Mouse (Mus musculus): ENCODE measurements at regions not wholly inside any gene's neighbourhood (a gene's known extent, or its start where the extent isn't known, plus 50 kb on each side); places are given as distances from the start of the nearest gene placed in this dataset.
A peak's percentile ranks its signal among the peaks of the same experiment; 100 is the strongest.

DNA sequence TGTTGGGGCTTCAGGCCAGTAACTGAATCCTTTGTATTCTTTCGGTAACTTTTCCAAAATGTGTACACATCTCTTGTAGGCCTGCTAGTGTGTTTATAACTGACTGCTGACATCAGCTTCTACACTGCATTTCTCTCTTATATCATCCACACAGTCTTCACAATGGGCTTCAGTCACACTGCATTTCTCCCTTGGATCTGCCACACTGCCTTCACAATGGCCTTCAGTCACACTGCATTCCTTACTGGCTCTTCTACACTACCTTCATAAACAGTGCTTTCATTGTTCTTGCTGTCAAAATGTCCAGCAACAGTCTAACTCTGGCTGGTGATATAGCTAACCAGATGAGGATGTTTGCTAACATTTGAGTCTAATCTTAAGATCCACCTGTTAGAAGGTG, 308.5 kb downstream of the Lrriq3 start:
- DNase-seq (ENCODE audit: low spot score): no peak
- Histone ChIP-seq H3K4me3 (ENCODE audit: low read depth, low read length) (no peak overlapping the region), H3K27ac (ENCODE audit: low read depth, low read length) (no peak overlapping the region), H3K4me2 (replicated peaks; ENCODE audit: low read depth, low read length) (no peak overlapping the region), H3K36me3 (ENCODE audit: control insufficient read depth, insufficient read depth, low read length) (no peaks in the 10 kb centered on the region), H3K4me1 (replicated peaks; ENCODE audit: control insufficient read depth, insufficient read depth, low read length) (no peaks in the 10 kb centered on the region), H3K9me3 (ENCODE audit: control insufficient read depth, low read length) (no peaks in the 10 kb centered on the region), H3K9ac (ENCODE audit: low read depth, low read length) (no peak overlapping the region), H3K27me3 (ENCODE audit: control insufficient read depth, insufficient read depth, low read length) (no peaks in the 10 kb centered on the region)
- WGBS: 71% methylated on average over 1 of the region's 1 CpGs
- peak; percentile 60; the same call in 1 of the 2 replicates for ATAC-seq (ENCODE audit: low FRiP score)

DNA sequence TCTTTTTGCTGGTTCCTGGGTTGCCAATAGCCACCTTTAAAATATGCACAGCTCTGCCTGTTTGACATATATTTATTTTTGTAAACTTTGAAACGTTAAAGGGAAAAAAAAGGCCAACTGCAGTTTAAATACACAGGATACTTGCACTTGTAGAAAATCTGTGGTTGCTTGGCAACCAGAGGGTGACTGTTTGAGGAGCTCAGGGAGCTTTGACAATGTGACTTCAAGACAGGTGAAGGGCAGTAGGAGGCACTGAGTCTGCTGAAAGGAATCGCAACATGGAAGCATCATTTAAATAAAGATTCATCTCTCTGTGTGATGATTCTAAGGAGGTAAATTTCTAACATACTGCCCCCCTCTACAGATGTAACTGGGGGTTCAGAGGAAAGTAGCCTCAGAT, 315.7 kb downstream of the Lrriq3 start:
- no peaks in the 10 kb centered on the region for H3K9me3 ChIP-seq (ENCODE audit: control insufficient read depth, low read length)
- H3K4me1 ChIP-seq (replicated peaks; ENCODE audit: control insufficient read depth, insufficient read depth, low read length): no peaks in the 10 kb centered on the region
- DNase-seq (ENCODE audit: low spot score): no peak
- no peaks in the 10 kb centered on the region for H3K36me3 ChIP-seq (ENCODE audit: control insufficient read depth, insufficient read depth, low read length)
- no peak overlapping the region for H3K9ac ChIP-seq (ENCODE audit: low read depth, low read length)
- no peak overlapping the region for H3K27ac ChIP-seq (ENCODE audit: low read depth, low read length)
- 0 out of 2 replicates have a peak, but pooled peaks have one; percentile 17 for ATAC-seq (ENCODE audit: low FRiP score)
- H3K4me2 ChIP-seq (replicated peaks; ENCODE audit: low read depth, low read length): no peak overlapping the region
- H3K27me3 ChIP-seq (ENCODE audit: control insufficient read depth, insufficient read depth, low read length): no peaks in the 10 kb centered on the region
- 39% methylated on average over 2 of the region's 2 CpGs for WGBS
- no peak overlapping the region for H3K4me3 ChIP-seq (ENCODE audit: low read depth, low read length)

- DNase-seq (ENCODE audit: low spot score): no peak
- H3K4me3 ChIP-seq (ENCODE audit: low read depth, low read length): no peak overlapping the region
- H3K27me3 ChIP-seq (ENCODE audit: control insufficient read depth, insufficient read depth, low read length): no peaks in the 10 kb centered on the region
- H3K9ac ChIP-seq (ENCODE audit: low read depth, low read length): no peak overlapping the region
- no peak overlapping the region for H3K4me2 ChIP-seq (replicated peaks; ENCODE audit: low read depth, low read length)
- H3K27ac ChIP-seq (ENCODE audit: low read depth, low read length): no peak overlapping the region
- no peaks in the 10 kb centered on the region for H3K4me1 ChIP-seq (replicated peaks; ENCODE audit: control insufficient read depth, insufficient read depth, low read length)
- WGBS: 79% methylated on average over 2 of the region's 2 CpGs
- H3K36me3 ChIP-seq (ENCODE audit: control insufficient read depth, insufficient read depth, low read length): no peaks in the 10 kb centered on the region
- H3K9me3 ChIP-seq (ENCODE audit: control insufficient read depth, low read length): no peaks in the 10 kb centered on the region
- ATAC-seq (ENCODE audit: low FRiP score): no peak
These were observed 316.1 kb downstream of the Lrriq3 start for GRCm38 (mm10) chr3:155409371-155409770.

GRCm38 (mm10) chr3:155409867-155410266, 316.6 kb downstream of the Lrriq3 start:
- no peak overlapping the region for H3K4me2 ChIP-seq (replicated peaks; ENCODE audit: low read depth, low read length)
- H3K36me3 ChIP-seq (ENCODE audit: control insufficient read depth, insufficient read depth, low read length): no peaks in the 10 kb centered on the region
- DNase-seq (ENCODE audit: low spot score) (no peak), ATAC-seq (ENCODE audit: low FRiP score) (peak; percentile 51)
- no peak overlapping the region for H3K27ac ChIP-seq (ENCODE audit: low read depth, low read length)
- H3K4me3 ChIP-seq (ENCODE audit: low read depth, low read length): no peak overlapping the region
- no peaks in the 10 kb centered on the region for H3K4me1 ChIP-seq (replicated peaks; ENCODE audit: control insufficient read depth, insufficient read depth, low read length)
- no peak overlapping the region for H3K9ac ChIP-seq (ENCODE audit: low read depth, low read length)
- WGBS: 67% methylated on average over 2 of the region's 2 CpGs
- no peaks in the 10 kb centered on the region for H3K9me3 ChIP-seq (ENCODE audit: control insufficient read depth, low read length)
- no peaks in the 10 kb centered on the region for H3K27me3 ChIP-seq (ENCODE audit: control insufficient read depth, insufficient read depth, low read length)

DNA sequence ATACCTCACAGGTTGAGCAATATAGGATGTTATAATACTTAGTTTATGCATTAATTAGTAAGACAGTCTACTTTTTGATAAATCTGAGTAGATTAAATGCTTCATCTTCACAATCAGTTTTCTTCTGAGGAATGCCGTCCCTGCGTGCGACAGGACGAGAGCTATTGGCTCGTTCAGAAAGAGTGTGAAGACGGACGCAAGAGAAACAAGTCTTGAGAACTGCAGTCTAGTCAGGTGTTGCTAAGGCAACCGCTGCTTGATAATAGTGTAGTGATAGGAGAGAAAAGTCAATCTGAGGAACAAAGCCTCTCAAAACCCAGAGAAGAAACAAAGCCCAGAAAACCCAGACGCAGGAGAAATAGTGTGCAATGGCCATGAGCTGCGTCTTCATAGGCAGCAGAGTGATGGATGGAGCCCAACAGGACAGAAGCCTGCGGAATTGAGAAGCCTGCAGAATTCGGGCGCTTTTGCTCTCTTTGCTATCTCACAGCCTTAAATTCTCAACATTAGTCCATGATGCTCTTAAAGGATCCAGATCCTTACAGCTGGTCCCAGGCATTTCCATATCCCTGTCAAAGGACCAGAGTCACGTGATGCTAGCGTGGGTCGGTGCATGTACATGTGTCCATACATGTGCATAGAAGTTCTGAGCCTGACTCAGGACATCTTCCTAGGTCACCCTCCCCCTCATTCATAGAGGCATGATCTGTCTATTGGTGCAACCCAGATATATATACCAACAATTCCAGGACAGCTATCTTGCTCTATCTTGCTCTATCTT, 366.7 kb downstream of the Lrriq3 start:
- ATAC-seq (ENCODE audit: low FRiP score): peak; percentile 48; the same call in 1 of the 2 replicates
- no peak overlapping the region for H3K9ac ChIP-seq (ENCODE audit: low read depth, low read length)
- no peaks in the 10 kb centered on the region for H3K9me3 ChIP-seq (ENCODE audit: control insufficient read depth, low read length)
- DNase-seq (ENCODE audit: low spot score): no peak
- H3K27ac ChIP-seq (ENCODE audit: low read depth, low read length): no peak overlapping the region
- H3K36me3 ChIP-seq (ENCODE audit: control insufficient read depth, insufficient read depth, low read length): no peaks in the 10 kb centered on the region
- H3K4me1 ChIP-seq (replicated peaks; ENCODE audit: control insufficient read depth, insufficient read depth, low read length): no peaks in the 10 kb centered on the region
- no peak overlapping the region for H3K4me2 ChIP-seq (replicated peaks; ENCODE audit: low read depth, low read length)
- WGBS: 70% methylated on average over 16 of the region's 16 CpGs
- no peak overlapping the region for H3K4me3 ChIP-seq (ENCODE audit: low read depth, low read length)
- H3K27me3 ChIP-seq (ENCODE audit: control insufficient read depth, insufficient read depth, low read length): no peaks in the 10 kb centered on the region

- no peak overlapping the region for H3K4me2 ChIP-seq (replicated peaks; ENCODE audit: low read depth, low read length)
- H3K9me3 ChIP-seq (ENCODE audit: control insufficient read depth, low read length): no peaks in the 10 kb centered on the region
- no peak for DNase-seq (ENCODE audit: low spot score)
- no peaks in the 10 kb centered on the region for H3K4me1 ChIP-seq (replicated peaks; ENCODE audit: control insufficient read depth, insufficient read depth, low read length)
- H3K4me3 ChIP-seq (ENCODE audit: low read depth, low read length): no peak overlapping the region
- no peak for ATAC-seq (ENCODE audit: low FRiP score)
- H3K36me3 ChIP-seq (ENCODE audit: control insufficient read depth, insufficient read depth, low read length): no peaks in the 10 kb centered on the region
- H3K9ac ChIP-seq (ENCODE audit: low read depth, low read length): no peak overlapping the region
- 89% methylated on average over 4 of the region's 4 CpGs for WGBS
- H3K27me3 ChIP-seq (ENCODE audit: control insufficient read depth, insufficient read depth, low read length): no peaks in the 10 kb centered on the region
- no peak overlapping the region for H3K27ac ChIP-seq (ENCODE audit: low read depth, low read length)
These were observed 368.9 kb downstream of the Lrriq3 start for GRCm38 (mm10) chr3:155462095-155462494.

DNA sequence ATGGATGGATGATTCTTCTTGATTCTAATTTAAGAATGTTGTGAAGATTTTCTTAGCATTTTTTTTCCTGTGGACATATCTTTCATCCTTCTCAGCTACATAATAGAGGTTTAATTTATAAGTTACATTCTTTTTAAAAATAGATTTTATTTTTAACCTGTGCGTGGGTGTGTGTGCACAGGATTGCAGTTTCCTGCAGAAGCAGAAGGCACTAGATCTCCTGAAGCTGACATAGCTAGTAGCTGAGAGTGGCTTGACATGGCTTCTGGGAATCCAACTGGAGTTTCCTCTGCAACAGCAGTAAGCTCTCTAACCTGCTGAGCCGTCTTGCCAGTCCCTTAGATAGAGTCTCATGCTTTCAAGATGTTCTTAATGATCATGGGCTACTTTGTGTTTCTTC, 377.5 kb downstream of the Lrriq3 start:
- DNase-seq (ENCODE audit: low spot score) (no peak), ATAC-seq (ENCODE audit: low FRiP score) (no peak)
- no peaks in the 10 kb centered on the region for H3K9me3 ChIP-seq (ENCODE audit: control insufficient read depth, low read length)
- no peaks in the 10 kb centered on the region for H3K4me1 ChIP-seq (replicated peaks; ENCODE audit: control insufficient read depth, insufficient read depth, low read length)
- H3K36me3 ChIP-seq (ENCODE audit: control insufficient read depth, insufficient read depth, low read length): no peaks in the 10 kb centered on the region
- 83% methylated on average over 2 of the region's 2 CpGs for WGBS
- H3K4me3 ChIP-seq (ENCODE audit: low read depth, low read length): no peak overlapping the region
- H3K27ac ChIP-seq (ENCODE audit: low read depth, low read length): no peak overlapping the region
- no peaks in the 10 kb centered on the region for H3K27me3 ChIP-seq (ENCODE audit: control insufficient read depth, insufficient read depth, low read length)
- H3K4me2 ChIP-seq (replicated peaks; ENCODE audit: low read depth, low read length): no peak overlapping the region
- H3K9ac ChIP-seq (ENCODE audit: low read depth, low read length): no peak overlapping the region

- ATAC-seq (ENCODE audit: low FRiP score) (no peak), DNase-seq (ENCODE audit: low spot score) (no peak)
- H3K9me3 ChIP-seq (ENCODE audit: control insufficient read depth, low read length): no peaks in the 10 kb centered on the region
- no peaks in the 10 kb centered on the region for H3K4me1 ChIP-seq (replicated peaks; ENCODE audit: control insufficient read depth, insufficient read depth, low read length)
- no peaks in the 10 kb centered on the region for H3K27me3 ChIP-seq (ENCODE audit: control insufficient read depth, insufficient read depth, low read length)
- H3K4me3 ChIP-seq (ENCODE audit: low read depth, low read length): no peak overlapping the region
- no peaks in the 10 kb centered on the region for H3K36me3 ChIP-seq (ENCODE audit: control insufficient read depth, insufficient read depth, low read length)
- WGBS: 78% methylated on average over 2 of the region's 2 CpGs
- H3K27ac ChIP-seq (ENCODE audit: low read depth, low read length): no peak overlapping the region
- H3K4me2 ChIP-seq (replicated peaks; ENCODE audit: low read depth, low read length): no peak overlapping the region
- no peak overlapping the region for H3K9ac ChIP-seq (ENCODE audit: low read depth, low read length)
These were observed 392.3 kb downstream of the Lrriq3 start for GRCm38 (mm10) chr3:155485487-155485886.

DNA sequence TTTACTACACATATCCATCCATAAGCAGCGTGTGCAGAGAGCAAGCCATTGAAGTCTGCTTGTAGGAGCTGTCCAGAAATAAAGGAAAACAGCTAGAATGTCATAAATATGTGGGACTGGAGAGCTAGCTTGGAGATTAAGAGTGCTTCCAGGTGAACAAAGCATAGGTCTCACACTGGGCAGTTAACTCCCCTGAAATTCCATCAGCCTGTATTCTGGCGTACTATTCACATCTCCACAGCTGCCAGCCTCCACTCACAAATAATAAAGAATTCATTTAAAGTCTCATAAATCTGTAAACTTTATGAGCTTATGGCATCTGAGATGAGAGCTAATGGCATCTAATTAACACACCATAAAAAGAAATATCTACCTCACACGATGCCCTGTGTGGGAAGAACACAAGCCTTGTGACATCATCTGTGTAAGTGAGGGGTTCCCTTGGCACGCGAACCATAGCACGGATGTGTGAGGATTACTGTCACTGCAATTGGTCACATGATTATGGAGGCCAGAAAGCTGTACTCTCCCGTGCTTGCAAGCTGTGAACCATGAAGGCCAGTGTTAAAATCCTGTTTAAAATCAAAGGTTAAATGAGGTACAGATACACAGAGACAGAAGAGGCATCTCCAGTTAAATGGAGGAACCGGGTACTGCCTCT, 394.8 kb downstream of the Lrriq3 start:
- no peaks in the 10 kb centered on the region for H3K4me1 ChIP-seq (replicated peaks; ENCODE audit: control insufficient read depth, insufficient read depth, low read length)
- H3K4me2 ChIP-seq (replicated peaks; ENCODE audit: low read depth, low read length): no peak overlapping the region
- no peak overlapping the region for H3K4me3 ChIP-seq (ENCODE audit: low read depth, low read length)
- H3K36me3 ChIP-seq (ENCODE audit: control insufficient read depth, insufficient read depth, low read length): no peaks in the 10 kb centered on the region
- no peak overlapping the region for H3K27ac ChIP-seq (ENCODE audit: low read depth, low read length)
- no peak overlapping the region for H3K9ac ChIP-seq (ENCODE audit: low read depth, low read length)
- DNase-seq (ENCODE audit: low spot score) (no peak), ATAC-seq (ENCODE audit: low FRiP score) (peak; percentile 33; the same call in 1 of the 2 replicates)
- 81% methylated on average over 8 of the region's 8 CpGs for WGBS
- H3K9me3 ChIP-seq (ENCODE audit: control insufficient read depth, low read length): no peaks in the 10 kb centered on the region
- no peaks in the 10 kb centered on the region for H3K27me3 ChIP-seq (ENCODE audit: control insufficient read depth, insufficient read depth, low read length)
